Mouse (Mus musculus) small intestine, adult 2 months (tissue): ENCODE results near the gene Antxr1. TPM values are rescaled to one million over a fixed set of nuclear protein-coding genes. Genes with fewer than 3 reads are reported as not detected.

ENCODE experiments used
- H3K27ac ChIP-seq: fragments of 200-500 bp; 2 replicates; pipeline ENCODE4 v1.5.1; 2012; ENCODE audit warnings: low read depth, low read length, control low read depth, inconsistent platforms; ENCODE audit not compliant: insufficient read depth
- H3K27me3 ChIP-seq: fragments of 200-500 bp; 2 replicates; pipeline ENCODE4 v1.6.1; 2012; ENCODE audit warnings: mild to moderate bottlenecking, moderate library complexity, low read length, inconsistent platforms; ENCODE audit not compliant: control insufficient read depth, insufficient read depth
- H3K36me3 ChIP-seq: fragments of 200-500 bp; 2 replicates; pipeline ENCODE4 v1.6.1; 2012; ENCODE audit warnings: mild to moderate bottlenecking, low read length, control low read depth, inconsistent platforms; ENCODE audit not compliant: control insufficient read depth, insufficient read depth
- H3K4me1 ChIP-seq: fragments of 200-500 bp; 2 replicates; pipeline ENCODE4 v1.6.1; 2012; ENCODE audit warnings: low read length, inconsistent platforms, mixed read lengths; ENCODE audit not compliant: control insufficient read depth, insufficient read depth, insufficient read length
- H3K4me3 ChIP-seq: fragments of 200-500 bp; 2 replicates; pipeline ENCODE4 v1.5.1; 2012; ENCODE audit warnings: low read depth, mild to moderate bottlenecking, control low read depth, inconsistent platforms, low read length, moderate library complexity
- CTCF ChIP-seq: fragments of 200-500 bp; IDR thresholded peaks from 2 replicates; pipeline ENCODE4 v1.5.1; 2012; ENCODE audit warnings: low read depth, mild to moderate bottlenecking, control low read depth, inconsistent platforms, low read length, moderate library complexity, mixed read lengths; ENCODE audit not compliant: insufficient replicate concordance, insufficient read length; ENCODE audit errors: extremely low read depth
- POLR2A ChIP-seq: fragments of 200-500 bp; IDR thresholded peaks from 2 replicates; pipeline ENCODE4 v1.6.1; 2012; ENCODE audit warnings: low read depth, mild to moderate bottlenecking, control low read depth, inconsistent platforms, low read length, moderate library complexity
- WGBS: fragments of 180-500 bp; shearing (Covaris S2); methylation state at CpG from one replicate; pipeline ENCODE4 v1.1.7; 2018; 5-methylcytosine and 5-hydroxymethylcytosine counted together
- polyA plus RNA-seq: library from polyadenylated mRNA; depleted of rRNA; stranded (reverse); fragments of >200 nt; gene quantifications from 2 replicates; pipeline ENCODE4 v1.2.3, GENCODE M21; 2012

The Antxr1 gene
- polyA plus RNA-seq, 1 experiment: 3.9 TPM

GRCm38 (mm10) chr6:87335935-87336295, 294 bp upstream of the Antxr1 start:
- H3K4me1 ChIP-seq: no peaks in the 10 kb centered on the region
- 28% methylated on average over 6 of the region's 6 CpGs for WGBS
- no peak overlapping the region; the same call in 1 of the 2 replicates for H3K27ac ChIP-seq
- TF ChIP-seq POLR2A: no peak
- TF ChIP-seq CTCF: no peak
- H3K4me3 ChIP-seq: no peak overlapping the region
- H3K36me3 ChIP-seq: no peaks in the 10 kb centered on the region
- H3K27me3 ChIP-seq: peaks cover 4% of the 10 kb centered on the region; the same call in 1 of the 2 replicates

- WGBS: 48% methylated on average over 11 of the region's 11 CpGs
Observed at GRCm38 (mm10) chr6:87334361-87335090, 1.1 kb downstream of the Antxr1 start.

GRCm38 (mm10) chr6:87332380-87332779, 3.2 kb downstream of the Antxr1 start:
- no peak for TF ChIP-seq POLR2A
- TF ChIP-seq CTCF: no peak
- WGBS: 41% methylated on average over 2 of the region's 2 CpGs

More at GRCm38 (mm10) chr6:87334361-87335090, 1.1 kb downstream of the Antxr1 start:
- Histone ChIP-seq H3K27ac (peak overlapping the region; percentile 50; the same call in 1 of the 2 replicates), H3K4me3 (peak overlapping the region; percentile 65), H3K4me1 (no peaks in the 10 kb centered on the region), H3K36me3 (no peaks in the 10 kb centered on the region), H3K27me3 (peaks cover 4% of the 10 kb centered on the region; the same call in 1 of the 2 replicates)
- TF ChIP-seq POLR2A: no peak
- TF ChIP-seq CTCF: no peak

GRCm38 (mm10) chr6:87328265-87329173, 7.1 kb downstream of the Antxr1 start:
- TF ChIP-seq POLR2A: no peak
- TF ChIP-seq CTCF: no peak
- H3K4me1 ChIP-seq: no peaks in the 10 kb centered on the region
- no peaks in the 10 kb centered on the region for H3K27me3 ChIP-seq
- H3K36me3 ChIP-seq: no peaks in the 10 kb centered on the region
- H3K27ac ChIP-seq: no peak overlapping the region
- 72% methylated on average over 22 of the region's 22 CpGs for WGBS
- H3K4me3 ChIP-seq: no peak overlapping the region

More at GRCm38 (mm10) chr6:87332380-87332779, 3.2 kb downstream of the Antxr1 start:
- peaks cover 4% of the 10 kb centered on the region; the same call in 1 of the 2 replicates for H3K27me3 ChIP-seq
- no peaks in the 10 kb centered on the region for H3K4me1 ChIP-seq
- H3K27ac ChIP-seq: 0 out of 2 replicates have a peak overlapping the region, but pooled peaks have one; percentile 27
- H3K4me3 ChIP-seq: no peak overlapping the region
- no peaks in the 10 kb centered on the region for H3K36me3 ChIP-seq

- H3K4me1 ChIP-seq: no peaks in the 10 kb centered on the region
- no peak overlapping the region for H3K27ac ChIP-seq
- 78% methylated on average over 2 of the region's 2 CpGs for WGBS
- H3K27me3 ChIP-seq: no peaks in the 10 kb centered on the region
- TF ChIP-seq CTCF: no peak
- TF ChIP-seq POLR2A: no peak
- no peak overlapping the region for H3K4me3 ChIP-seq
- H3K36me3 ChIP-seq: no peaks in the 10 kb centered on the region
Observed at GRCm38 (mm10) chr6:87326932-87327331, 8.7 kb downstream of the Antxr1 start.

GRCm38 (mm10) chr6:87323381-87323780, 12.2 kb downstream of the Antxr1 start:
- WGBS: 53% methylated on average over 2 of the region's 2 CpGs
- Histone ChIP-seq H3K27me3 (no peaks in the 10 kb centered on the region), H3K36me3 (no peaks in the 10 kb centered on the region), H3K27ac (no peak overlapping the region), H3K4me3 (no peak overlapping the region), H3K4me1 (no peaks in the 10 kb centered on the region)
- TF ChIP-seq CTCF: no peak
- no peak for TF ChIP-seq POLR2A
